Mouse (Mus musculus) WW6 (cell line): ENCODE results near the gene Erg.

Experiments
- DNase-seq: peaks from one replicate; pipeline ENCODE4 v3.0.0-alpha.2; 2013; ENCODE audit warnings: low read depth, low spot score

The Erg gene

DNA sequence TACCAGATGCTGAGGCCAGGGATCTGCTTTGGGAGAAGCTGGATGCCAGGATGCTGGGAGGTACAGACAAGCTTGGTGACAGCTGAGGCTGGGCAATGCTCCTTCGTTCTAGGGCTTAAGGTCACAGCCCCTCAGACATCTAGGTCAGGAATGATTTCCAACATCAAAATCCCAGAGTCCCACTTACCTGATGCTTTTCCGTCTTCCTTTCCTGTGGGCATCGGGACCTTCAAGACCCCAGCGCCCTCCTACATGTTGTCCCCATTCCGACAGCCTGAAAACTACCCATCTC is at the start of gene Erg:
Gene Erg, minus strand, starts transcription at position 283 of the 292 bp plus-strand sequence.
- DNase-seq = no peak

DNA sequence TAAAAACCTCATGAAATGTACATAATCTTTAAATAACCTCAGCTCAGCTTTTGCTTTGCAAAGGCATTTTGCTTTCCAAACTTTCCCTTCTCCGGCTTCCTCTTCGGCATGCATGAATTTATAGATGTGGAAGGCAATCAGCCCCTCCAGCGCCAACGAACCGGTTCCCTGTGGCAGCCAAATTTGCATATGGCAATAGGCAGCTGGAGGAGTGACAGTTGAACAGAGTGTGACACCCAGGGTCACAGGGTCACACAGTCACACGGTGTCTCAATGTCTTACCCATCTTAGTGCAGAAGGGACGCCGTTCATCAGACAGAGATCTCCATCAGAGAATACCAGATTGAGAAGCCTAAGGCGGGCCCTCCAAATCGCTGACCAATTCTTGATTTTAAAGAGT is 45.4 kb upstream of the Erg start:
- DNase-seq = no peak

DNA sequence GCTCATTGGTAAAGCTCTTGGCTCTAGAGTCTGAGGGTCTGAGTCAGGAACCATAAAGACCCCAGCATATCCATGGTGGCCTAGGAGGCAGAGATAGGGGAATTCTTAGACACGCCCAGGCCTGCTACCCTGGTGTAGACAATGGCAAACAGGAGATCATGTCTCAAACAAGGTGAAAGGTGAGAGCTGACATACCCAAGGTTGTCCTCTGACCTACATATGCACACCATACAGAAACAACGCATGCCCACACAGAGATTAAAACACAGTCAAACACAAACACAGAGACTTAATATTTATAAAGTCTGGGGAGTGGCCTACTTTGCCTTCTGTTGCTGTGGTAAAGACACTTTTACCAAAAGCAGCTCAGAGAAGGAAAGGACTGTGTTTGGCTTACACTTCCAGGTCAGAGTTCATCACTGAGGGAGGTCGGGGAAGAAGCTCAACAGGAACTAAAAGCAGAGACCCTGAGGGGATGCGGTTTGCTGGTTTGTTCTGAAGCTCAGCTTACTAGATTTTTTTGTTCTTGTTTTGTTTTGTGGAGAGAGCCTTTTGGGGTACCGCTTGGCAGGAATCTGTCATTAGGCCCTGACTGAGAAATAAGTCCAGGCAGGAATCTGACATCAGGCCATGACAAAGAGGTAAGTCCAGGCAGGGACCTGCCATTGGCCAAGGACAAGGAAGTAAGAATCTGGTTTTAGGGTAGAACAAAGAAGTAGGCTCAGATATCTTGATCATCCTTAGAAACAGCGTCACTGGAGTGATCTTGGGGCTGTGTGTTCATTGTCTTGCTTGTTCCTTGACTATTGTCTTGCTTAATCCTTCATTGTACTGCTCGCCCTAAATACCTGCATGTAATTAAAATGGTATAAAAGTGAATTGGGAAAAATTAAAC is 37.7 kb upstream of the Erg start:
- no peak for DNase-seq

DNA sequence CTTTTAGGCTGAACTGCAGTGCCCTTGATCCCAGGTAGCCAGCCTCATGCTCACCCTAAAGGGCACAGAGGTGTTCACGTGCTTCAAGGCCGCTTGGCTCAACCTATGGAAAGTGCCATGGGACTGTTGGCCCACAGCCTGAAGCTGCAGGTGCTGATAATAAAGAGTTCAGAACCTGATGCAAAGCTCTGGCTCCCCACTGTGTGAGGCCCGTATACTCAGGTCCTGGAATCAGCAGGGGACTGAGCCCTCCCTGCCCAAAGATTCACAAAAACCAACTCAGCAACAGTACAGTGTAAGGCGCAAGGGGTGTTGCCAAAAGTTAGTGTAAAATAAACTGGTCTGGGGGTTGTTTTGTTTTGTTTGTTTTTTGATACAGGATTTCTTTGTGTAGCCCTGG is 36.7 kb upstream of the Erg start:
- DNase-seq = no peak

DNA sequence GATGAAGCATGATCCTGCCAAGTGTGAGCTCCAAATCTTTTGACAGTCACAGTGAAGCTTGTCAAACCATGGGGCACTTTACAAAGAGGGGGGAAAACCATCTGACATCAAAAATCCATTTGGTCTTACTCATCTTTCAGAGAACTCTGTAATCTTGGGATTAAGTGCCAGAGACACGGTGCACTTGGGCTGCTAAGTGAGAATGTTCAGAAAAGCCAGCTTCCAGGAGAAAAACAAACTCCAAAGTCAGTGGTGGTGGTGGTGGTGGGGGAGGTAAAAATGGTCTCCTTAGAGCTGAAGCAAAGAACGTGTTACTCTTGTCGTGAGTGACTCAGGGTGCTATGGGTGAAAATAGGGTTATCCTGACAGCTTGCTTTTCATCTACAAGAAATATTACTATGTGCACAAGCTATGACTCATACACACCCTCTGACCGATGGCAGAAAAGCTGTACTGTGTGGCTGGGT is 33.5 kb upstream of the Erg start:
- no peak for DNase-seq

DNA sequence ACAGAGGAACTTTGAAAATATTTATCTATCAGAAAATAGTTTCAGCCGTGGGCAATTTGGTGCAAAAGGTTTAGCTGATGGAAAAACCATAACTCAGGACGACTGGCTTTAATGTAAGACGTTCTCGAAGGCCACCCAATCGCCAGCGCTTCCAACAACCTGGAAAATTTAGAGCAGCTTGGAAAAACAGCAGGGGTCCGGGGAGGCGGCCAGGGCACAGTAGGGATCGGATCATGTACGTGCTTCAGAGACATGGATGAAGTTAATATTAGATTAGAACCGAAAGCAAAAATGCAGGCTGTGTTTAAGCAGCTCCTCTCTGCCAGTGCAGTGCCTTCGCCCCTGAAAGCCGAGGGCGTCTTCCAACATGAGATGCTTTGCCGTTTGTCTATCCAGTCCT is 31.8 kb upstream of the Erg start:
- DNase-seq = no peak

DNA sequence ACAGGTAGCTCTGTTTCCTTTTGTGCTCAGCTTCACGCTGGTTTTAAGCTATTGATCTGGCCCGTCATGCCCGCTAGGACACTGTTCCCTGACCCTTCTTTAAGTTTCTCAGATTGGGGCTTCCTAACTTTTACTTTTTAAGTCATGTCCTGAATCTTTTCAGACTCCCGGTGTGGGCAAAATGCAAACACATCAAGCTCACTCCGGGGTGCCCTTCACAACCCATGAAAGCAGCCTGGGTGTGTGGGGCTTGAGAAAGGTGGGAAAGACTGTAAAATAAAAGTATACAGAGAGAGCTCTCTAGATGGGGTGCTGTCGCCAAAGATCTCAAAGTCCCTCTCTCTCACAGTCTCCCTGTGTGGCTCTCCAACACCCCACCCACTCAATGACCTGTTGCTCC is 31.3 kb upstream of the Erg start:
- DNase-seq = no peak

DNA sequence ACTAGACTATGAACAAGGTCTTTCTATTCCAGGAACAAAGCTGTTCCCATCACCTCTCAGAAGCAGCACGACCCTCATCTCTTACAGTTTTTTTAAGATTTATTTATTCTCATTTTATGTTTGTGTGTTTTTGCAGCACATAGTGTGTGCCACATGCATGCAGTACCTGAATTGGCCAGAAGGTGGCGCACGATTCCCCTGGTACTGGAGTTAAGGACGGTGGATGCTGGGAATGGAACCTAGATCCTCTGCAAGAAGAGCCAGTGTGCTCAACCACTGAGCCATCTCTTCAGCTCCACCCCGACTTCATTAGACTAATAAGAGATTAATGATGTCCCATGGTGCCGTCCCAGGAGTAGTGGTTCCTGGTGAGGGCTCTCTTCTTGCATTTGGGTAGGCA is 29.2 kb upstream of the Erg start:
- DNase-seq = peak; percentile 34

DNA sequence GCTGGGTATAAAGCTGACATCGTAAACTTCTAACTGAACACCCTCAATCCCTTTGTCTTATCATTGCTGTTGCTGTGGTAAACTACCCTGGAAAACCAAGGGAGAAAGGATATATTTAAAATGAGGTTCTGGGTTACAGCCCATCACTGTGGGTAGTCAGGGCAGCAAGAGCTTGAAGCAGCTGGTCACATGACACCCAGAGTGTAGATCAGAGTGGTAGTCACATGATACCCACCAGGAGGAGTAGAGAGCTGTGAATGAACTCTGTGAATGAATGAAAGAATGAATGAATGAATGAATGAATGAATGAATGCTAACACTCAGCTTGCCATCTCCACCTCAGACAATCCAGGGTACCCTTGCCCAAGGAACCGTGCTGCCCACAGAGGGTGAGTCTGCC is 28.1 kb upstream of the Erg start:
- no peak for DNase-seq

DNA sequence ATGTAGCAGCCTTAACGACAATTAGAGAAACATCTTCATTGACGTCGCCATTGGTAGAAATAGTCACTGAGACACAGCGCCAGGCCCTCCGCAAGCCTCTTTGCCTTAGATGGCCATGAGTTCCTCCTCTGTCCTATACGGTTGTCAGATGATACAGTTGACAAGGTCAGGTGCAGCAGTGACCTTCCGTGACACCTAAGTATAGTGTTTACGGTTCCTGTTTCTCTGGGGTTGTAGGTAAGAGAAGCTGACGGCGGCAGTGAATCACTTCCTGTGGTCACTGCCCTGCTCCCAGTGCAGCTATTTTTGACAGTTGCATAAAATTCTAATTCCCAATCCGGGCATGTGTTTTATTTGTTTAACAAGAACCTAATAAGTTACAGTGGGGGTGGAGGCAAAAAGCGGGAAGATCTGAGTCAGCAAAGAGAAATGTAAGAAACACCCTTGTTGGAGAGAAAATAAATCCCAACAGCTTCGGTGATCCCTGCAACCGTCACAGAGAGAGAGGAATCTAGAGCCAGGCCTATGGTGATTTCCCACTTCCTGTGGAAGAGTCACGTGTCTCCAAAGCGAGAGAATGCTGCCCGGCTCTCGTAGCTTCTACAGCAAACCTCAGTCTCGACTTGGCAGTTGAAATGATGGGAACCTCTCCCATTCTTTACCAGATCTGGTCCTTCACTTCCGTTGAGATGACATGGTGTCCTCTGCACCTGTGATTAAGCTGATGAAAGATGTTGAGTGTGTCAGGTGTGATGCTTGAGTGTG is 25.8 kb upstream of the Erg start:
- DNase-seq = no peak

DNA sequence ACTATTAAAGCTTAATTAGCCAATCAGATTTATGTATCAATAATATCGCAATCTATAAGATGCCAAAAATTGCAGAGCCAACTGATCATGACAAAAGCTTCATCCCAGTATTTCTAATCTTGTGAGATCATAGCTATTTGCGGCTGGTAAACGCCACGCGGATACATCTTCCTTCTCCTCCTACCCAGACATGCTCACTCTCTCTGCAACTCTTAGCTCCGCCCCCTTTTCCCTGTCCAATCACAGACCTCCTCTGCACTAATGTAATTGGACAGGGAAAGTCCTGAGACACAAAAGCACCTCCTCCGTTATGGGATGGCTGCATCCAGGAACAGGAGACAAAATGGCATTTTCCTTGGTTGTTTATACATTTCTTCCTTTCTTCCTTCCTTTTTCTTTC is 22.2 kb upstream of the Erg start:
- no peak for DNase-seq

DNA sequence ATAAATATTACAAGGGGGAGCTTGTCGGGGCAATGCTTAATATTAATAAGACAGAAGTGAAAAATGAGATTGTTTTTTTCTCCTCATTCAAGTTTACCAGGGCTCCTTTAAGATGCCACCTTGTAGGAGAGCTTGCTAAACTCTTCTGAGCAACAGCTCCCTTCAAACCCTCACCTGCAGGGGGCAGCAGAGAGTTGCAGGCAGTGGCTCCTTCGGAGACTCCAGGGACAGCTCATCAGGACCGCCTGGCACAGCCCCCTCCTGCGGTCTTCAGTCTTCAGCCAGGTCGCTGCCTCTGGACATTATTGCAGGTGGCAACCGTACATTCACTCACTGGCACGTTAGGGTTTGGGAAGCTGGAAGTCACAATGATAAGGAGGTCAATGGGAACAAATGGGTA is 18.9 kb upstream of the Erg start:
- DNase-seq = no peak

DNA sequence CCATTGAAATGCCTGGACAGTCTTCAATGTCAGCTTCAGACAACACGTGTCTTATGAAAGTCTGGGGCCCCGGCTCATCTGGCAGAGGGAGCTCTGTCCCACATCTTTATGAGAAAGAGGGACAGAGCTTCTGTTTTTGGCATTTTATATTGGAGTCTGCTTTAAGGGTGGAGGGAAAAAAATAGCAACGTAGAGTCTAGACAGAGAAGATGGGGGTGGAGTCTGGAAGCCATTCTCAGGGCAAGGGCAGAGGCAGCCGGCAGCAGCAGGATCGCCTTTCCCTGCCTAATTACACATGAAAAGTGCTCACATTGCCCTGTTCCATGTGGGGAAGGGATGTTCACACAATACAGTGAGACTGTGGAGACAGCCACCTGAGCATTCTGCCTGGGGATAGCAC is 16.1 kb upstream of the Erg start:
- no peak for DNase-seq

DNA sequence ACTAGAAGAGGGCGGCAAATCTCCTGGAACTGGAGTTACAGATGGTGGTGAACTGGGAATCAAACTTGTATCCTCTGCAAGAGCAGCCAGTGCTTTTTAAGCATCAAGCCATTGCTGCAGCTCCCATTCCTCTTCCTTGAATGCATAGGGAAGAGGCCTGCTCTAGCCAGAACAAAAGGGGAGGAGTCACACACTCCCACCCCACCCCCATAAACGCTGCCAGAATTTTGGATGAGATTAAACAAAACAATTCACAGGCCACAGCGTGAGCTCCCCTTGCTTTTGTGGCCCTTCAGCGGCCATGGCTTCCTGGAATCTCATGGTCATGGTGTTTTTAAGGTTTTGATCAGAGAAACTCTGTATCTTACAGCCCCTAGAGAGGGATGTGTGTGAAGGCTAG is 15.4 kb upstream of the Erg start:
- no peak for DNase-seq

DNA sequence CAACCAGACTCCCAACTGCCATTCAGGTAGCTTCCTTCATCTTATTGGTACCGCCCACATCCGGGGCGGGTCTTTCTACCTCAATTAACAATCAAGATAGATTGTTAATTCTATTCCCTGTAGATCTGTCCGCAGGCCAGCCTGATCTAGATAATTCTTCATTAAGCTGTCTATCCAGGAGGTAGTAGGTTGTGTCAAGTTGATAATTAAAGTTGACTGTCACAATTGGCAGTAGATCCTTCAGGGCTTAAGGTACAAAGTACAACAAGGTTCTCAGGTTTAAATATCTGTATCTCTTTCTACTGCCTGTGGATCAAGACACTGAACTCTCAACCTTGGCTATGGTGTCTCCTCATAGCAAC is 14.8 kb upstream of the Erg start:
- DNase-seq = no peak

DNA sequence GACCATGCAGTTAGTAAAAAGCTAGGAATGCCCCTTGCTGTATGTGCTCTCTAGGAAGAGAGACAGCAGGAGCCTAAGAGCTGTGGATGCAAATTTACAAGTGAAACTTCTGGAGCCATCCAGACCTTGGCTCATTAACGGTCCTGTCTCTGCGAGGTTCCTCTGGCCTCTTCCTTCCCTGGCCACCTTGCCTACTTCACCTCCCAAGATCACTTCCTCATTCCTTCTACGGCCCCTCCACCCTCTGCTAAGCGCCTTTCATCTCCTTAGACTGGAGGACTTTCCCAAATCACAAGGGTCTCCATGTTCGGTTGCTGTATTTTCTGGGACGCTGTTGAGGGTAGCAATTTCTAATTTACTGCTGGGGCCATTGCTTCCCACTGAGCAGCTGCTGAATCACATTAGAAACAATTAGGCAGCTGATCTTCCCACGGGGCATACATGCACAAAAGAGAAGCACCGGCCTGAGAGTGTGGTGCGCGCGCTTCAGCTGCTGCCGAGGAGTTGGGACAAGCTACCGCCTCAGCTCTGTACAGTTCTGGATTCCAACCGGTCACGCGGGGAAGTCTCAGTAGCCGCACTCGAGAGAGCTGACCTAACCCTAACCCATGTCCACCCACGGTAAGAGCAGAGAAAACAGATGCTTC is 14.3 kb upstream of the Erg start:
- DNase-seq = no peak

DNA sequence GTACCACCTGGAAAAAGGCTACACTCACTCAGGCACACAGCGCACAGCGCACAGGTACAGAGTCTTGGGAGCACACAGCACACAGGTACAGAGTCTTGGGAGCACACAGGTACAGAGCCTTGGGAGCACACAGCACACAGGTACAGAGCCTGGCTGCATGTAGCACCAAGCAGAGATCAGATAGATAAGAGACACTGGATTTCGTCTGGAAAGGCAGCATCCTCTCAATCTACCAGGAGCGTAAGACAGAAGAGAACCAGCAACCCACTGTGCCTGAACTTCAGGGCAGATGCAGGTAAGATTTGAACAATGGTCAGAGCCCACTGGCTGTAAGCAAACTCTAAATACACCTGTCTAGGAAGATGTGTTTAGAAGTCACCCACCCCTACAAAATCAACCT is 12.5 kb upstream of the Erg start:
- no peak for DNase-seq

DNA sequence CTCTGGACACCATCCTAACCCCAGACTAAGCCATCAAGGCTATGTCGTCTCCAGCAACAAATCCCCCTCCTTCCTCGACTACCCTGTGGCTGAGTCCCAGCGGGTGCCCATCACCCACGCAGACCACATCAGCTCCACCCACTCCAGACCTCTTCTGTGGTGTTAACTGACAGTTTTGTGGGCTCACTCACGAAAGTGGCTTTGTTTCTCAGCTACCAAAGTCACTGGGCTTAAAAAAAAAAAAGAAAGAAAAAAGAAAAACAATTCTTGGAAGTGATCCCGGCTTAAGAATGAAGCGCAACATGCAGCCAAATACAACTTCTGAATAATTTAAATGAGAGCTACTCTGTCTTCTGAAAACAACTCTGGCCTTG is 11.2 kb upstream of the Erg start:
- no peak for DNase-seq

DNA sequence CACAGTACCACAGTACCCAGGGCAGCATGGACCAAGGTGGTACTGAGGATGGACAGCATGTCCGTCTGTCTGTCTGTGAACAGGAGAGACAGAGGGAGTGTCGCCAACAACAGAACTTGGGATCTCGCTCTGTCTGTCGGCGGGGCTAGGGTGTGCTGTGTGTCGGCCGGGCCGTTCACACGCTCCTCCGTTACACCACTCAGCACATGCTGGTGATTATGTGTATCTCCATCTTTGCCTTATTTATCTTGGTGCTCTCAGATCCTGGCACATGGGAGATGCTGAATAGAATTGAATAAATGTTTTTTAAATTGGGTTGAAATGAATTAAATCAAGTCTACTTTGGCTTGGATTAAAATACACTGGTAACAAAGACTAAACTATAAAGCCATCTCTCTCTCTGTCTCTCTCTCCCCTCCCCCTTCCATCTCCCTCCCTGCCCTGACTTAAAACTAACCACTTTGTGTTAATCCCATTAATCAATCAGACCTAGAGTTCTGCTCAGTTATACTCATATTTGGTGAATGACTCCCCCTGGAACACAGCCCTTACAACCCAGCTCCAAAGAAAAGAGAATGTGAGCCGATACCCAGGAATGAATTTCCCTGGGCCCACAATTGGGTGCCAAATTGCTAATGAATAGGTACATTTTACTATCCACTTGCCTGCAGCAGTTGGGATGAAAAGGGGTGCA is 10.6 kb upstream of the Erg start:
- DNase-seq = no peak

DNA sequence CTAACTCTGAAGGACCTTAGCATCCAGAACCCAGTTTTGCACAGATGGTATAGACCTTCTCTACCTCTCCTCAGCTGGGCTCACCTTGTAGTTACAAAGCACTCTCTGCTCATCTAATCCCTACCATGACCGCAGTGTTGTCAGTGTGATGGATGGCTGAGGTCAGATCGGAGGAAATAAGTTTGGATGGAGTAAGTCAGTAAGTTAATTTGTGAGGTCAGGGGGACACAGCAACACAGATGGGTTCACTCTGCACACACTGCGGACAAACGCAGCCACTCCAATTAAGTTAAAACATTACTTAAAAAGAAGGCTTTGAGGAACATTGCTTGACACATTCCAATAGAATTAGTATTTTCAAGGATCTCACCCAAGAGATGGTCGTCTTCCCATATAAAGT is 2.5 kb upstream of the Erg start:
- no peak for DNase-seq

DNA sequence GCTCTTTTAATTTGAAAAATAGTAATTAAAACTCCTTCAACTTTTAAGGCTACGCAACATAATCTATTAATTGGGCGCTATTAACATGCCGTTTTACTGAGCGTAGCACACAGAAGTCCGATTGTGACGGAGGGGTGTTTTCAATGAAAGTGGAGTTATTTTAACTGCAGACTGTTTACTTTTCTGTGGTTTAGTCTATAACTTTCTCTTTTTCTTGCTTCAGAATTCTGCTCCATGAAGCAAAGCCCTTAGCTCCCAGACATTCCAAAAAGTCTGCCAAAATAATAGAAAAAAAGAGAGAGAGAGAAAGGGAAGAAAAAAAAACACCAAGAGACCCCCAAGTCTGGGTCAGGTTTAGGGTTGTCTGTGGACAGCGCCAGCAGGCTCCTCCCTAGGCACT is 333 bp upstream of the Erg start:
- DNase-seq = no peak
